Mouse (Mus musculus): Measurements from ENCODE around the gene Cabcoco1.

Gene Cabcoco1

DNA sequence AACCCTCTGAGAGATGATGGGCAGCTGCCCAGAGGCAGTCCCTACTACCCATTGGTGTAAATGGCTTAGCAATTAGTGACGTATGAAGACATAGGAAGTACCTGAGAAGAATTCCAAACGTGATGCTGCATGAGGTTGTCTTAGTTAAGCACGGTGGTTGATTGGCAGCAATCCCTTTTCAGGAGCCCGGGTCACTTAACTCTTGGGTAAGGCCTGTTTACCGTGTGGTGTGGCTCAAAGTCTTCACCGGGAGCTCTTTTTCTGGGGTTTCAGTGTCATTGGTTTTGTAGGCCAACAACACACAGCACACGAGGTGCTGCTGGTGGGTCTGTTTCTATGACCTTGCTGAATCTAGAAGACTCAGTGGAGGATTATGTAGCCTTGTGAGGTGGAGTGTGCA, 105.9 kb downstream of the Cabcoco1 start:
- no peak for DNase-seq (ENCODE audit: low spot score)

DNA sequence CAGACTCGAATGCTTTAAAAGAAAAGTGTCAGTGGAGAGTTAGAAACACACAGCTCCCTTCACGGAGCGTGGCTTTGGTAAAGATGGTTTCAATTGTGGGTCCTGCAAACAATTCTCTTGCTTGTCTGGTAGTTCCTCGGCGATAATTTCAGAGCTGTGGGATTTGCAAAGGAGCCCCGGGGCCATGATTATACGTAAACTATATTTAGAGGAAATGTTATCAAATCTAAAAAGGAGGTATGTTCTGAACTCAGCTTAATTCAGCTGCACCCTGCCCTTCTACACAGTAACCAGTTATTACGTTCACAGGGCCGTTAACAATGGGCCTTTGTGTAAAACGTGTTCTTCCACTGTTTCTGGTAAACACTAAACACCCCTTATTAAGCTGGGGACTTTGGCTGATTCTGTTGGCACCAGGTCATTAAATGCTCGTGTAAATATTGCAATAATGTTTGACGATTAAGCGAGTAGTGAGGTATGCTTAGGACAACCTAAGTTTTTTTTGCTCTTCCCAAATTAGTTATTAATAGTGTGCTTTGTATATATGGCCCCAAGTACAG, 106.6 kb downstream of the Cabcoco1 start:
- DNase-seq (ENCODE audit: low spot score): no peak

DNA sequence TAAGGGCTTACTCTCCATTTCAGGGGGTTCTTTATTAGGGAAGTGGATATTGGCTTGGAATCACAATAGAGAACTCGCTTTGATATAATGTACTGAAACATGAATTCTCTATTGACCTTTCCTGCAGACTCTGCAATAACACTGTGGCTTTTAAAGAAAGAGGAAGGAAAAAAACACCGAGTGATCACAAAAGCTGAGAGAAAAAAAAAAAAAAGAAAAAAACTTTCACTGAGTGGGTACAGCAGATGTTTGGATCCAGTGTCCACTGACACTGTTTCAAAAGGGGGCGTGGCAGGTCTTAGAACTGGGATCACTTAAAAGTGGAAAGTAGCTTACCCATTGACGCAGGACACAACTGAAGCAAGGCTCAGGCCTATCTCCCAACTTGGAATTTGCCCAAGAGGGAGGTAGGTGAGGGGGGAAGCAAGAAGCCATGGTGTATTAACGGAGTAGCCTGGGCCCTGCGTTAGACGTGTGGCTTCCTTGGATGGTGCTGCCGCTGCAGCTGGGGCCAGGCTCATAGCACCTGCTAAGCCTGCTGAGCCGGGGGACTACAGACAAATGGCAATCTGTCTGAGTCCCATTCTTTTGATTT, 107.6 kb downstream of the Cabcoco1 start:
- no peak for DNase-seq (ENCODE audit: low spot score)

DNA sequence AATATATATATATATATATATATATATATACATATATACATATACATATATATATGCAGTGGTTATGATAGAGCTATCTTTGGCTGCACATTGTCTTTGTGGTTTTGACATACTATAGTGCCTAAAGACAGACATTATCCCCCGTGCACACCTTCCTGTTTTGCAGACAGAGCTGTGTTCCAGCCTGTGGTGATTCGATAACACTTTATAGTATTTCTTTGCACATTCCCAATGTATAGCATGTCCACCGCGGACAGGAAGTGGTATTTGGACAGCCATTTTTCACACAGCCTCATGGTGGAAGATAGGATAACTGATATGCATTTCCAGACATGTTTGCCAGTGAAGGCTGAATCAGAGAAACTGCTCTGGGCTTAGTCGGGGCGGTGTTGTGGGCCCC, 110.3 kb downstream of the Cabcoco1 start:
- DNase-seq (ENCODE audit: low spot score): no peak

DNA sequence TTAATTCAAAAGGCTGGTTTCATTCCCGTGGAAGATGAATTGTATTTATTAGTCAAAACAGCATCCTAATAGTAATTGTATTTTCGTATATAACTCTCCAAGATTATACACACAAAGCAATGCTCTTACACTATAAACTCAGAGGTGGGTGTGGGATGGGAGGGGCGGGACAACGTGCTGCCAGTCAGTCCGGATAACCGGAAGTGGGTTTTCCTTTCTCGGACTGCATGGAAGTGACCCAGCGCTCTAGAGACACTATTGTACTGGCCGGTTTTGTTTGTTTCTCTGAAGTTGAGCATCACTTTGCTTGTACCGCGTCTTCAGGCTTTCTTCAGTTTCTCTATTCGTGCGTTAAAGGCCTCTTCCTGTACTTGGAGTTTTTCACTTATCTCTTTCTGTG, 110.8 kb downstream of the Cabcoco1 start:
- no peak for DNase-seq (ENCODE audit: low spot score)

DNA sequence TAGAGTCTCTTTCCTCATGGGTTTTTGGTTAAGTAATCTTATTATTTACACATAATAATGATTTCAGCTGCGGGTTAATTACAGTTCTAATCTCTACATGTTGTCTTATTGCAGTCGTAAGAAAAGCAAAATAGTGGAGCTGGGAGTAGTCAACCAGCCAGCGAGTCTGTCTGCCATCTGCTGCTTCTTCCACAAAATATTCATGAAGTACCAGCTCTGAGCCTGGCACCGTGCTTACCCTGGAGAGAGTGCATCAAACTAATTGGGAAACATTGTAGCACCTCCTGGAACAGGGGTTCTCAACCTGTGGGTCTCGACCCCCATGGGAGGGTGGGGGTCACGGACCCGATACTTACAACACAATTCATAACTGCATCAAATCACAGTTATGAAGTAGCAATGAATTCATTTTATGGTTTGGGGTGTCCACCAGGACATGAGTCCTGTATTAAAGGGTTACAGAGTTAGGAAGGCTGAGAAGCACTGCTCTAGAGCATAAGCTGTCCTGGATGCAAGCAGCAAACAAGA, 121.2 kb downstream of the Cabcoco1 start:
- no peak for DNase-seq (ENCODE audit: low spot score)

DNA sequence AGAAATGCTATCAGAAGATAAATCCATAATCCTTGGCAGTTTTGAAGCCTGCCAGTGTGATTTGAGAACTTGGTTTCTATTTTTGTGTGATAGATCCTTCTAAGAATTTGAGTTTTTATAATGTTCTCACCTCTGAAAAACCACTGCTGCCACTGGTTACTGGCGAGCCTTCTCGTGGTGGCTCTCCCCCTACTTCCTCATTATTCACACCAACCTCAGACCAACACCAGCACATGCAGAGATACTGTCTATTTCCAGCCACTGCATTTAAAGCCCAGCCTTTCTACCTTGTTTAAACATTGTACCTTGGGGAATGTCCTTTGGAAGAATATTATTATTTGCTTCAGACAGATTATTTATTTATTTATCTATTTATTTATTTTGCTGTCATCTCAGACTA, 121.8 kb downstream of the Cabcoco1 start:
- DNase-seq (ENCODE audit: low spot score): no peak

DNA sequence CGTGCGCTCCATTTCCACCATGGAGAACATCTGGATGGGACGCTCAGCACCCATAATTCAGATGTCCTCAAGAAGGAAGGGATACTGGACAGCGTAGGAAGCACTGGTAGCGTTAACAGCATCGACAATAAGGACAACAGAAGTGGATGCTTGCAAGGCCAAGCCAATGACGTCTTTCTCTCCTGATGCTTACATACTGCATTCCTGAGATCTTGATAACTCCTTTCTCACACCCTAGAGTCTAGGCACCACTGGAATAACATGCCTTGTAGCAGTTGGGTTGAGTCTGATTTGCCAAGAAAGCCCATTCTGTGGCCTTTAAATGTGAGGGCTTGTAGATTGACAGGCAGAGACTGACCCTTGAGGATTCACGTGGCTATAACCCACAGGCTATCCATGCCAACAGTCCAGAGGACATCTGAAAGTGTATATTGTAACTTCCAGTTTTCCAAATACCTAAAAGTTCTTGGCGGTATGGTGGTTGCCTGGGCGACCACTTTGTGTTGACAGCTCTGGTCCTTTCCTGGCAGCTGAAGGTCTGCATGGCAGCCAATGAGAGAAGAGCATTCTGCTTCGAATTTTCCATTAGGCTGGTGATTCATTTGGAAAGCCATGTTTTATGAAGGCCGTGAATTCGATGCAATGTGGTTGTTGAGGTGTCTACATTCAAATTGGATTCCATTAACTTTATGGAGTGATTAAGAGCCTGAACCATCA, 124.5 kb downstream of the Cabcoco1 start:
- DNase-seq (ENCODE audit: low spot score): no peak

DNA sequence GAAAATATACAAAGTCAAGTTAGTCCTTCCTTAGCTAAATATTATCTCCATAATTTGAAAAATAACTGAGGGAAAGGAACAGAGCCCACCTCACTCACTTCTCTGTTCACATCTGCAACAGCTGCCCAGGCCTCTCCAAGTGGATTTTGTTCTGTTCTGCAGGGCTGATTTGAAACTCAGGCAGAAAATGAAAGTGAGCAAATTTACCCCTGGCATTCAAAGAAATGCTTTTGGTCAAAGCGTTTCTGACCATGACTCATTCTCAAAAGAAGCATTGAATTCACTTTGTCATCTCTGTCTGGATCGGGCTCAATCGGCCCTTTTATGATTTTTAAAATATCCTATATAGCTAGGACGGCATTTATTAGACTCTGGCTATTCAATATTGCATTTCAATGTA, 135.8 kb downstream of the Cabcoco1 start:
- no peak for DNase-seq (ENCODE audit: low spot score)

DNA sequence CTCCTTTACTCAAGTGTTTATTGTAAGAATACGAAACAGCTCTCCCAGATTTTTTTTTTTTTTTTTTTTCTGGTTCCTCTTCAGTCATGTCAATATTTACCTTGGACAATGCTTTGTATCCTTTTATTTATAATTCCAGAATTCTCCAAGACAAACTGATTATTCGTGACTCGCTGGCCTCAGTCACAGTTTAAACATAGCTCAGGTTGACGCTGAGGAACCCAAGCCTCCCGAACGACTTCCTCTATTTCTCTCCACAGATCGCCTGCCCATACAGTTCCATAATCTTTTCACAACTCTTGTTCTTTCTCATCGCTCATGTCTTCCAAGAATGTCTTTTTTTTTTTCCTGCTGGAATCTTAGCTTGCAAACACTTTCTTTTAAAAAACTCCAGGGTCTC, 144.9 kb downstream of the Cabcoco1 start:
- DNase-seq (ENCODE audit: low spot score): no peak

DNA sequence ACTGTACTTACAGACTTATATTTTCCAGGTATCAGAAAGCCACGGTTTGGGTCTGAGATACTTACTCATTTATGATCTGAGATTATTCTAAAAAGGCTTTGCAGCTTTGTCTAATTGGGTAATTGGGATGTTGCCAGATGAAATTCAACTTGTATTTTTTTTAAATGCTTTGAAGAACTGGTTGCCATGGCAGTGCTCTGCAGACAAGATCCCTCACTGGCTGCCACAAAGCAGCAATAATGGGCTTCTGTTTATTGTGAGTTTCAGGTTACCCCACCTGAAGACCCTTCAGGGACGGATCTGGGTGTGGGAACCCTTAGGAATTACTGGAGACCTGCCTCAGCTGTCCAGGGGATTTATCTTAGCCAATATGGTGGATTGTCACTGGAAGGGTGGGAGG, 145.6 kb downstream of the Cabcoco1 start:
- DNase-seq (ENCODE audit: low spot score): no peak

DNA sequence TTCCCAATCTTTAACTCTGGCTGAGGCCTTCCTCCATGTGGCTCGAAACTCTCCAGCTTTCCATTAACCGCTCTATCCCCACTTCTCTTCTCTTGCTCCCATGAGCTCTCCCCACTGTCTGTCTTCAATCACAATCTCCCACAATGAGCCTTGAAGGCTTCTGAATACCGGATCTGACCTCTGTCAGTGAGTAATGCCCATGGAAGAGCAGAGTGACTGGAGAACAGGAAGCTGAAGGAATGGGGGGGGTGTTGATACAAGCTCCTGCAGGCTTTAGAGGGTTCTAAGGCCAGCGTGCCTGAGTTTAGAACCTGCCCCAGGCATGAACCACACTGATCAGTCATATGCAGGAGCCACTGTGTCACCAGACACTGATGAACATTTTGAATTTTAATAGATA, 150.1 kb downstream of the Cabcoco1 start:
- peak; percentile 5 for DNase-seq (ENCODE audit: low spot score)

DNA sequence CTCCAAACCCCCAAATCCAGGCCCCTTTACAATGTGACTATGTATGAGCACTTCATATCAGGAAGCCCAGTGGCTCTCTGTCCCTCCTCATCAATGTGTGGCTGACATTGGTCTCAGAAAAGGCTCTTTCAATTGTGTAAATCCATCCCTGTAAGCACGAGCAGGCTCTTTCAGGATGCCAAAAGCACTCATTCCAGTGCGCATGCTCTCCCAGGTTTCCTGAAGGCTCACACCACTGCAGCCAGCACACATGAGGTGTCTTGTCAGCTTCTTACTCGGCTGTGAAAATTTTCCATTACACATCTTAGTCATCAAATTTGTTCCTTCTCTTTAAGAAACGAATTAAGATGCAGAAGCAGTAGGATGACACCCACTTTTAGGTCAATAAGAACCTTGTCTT, 152.9 kb downstream of the Cabcoco1 start:
- DNase-seq (ENCODE audit: low spot score): no peak

DNA sequence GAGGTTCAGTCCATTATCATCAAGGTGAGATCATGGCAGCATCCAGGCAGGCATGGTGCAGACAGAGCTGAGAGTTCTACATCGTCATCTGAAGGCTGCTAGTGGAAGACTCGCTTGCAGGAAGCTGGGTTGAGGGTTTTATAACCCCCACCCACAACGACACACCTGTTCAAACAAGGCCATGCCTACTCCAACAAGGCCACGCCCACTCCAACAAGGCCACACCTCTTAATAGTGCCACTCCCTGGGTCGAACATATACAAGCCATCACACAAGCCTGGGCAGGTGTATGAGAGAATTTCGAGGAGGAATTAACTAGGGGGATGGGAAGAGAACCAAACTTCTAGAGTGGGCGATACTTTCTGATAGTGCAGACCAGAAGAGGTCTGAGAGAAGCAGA, 153.6 kb downstream of the Cabcoco1 start:
- DNase-seq (ENCODE audit: low spot score): no peak

Data from embryo, embryonic 10 days (tissue).